Mouse (Mus musculus) C2C12 (cell line): ENCODE measurements around the gene Bcl2l1. TPM values are rescaled to one million over a fixed set of nuclear protein-coding genes. Genes with fewer than 3 reads are reported as not detected.

Experiments used
- H3K27me3 ChIP-seq: one replicate; pipeline ENCODE4 v1.6.1; 2011; ENCODE audit not compliant: control insufficient read depth, insufficient read depth, insufficient read length
- H3K36me3 ChIP-seq: one replicate; pipeline ENCODE4 v1.6.1; 2011; ENCODE audit not compliant: control insufficient read depth, insufficient read depth
- H3K4me3 ChIP-seq: one replicate; pipeline ENCODE4 v1.5.1; 2011; ENCODE audit warnings: mild to moderate bottlenecking, control low read depth; ENCODE audit not compliant: poor library complexity, insufficient read depth, severe bottlenecking
- H3K79me2 ChIP-seq: one replicate; pipeline ENCODE4 v1.6.1; 2011; ENCODE audit not compliant: control insufficient read depth, insufficient read depth
- H3K79me3 ChIP-seq: one replicate; pipeline ENCODE4 v1.6.1; 2011; ENCODE audit warnings: low read depth, control low read depth
- H3ac ChIP-seq: one replicate; pipeline ENCODE3; 2011; ENCODE audit warnings: low read depth; ENCODE audit not compliant: control insufficient read depth, insufficient read length
- CEBPB ChIP-seq: IDR thresholded peaks from one replicate; pipeline ENCODE4 v1.6.1; 2011; ENCODE audit warnings: low read depth, mild to moderate bottlenecking, control low read depth, moderate library complexity
- CTCF ChIP-seq: IDR thresholded peaks from one replicate; pipeline ENCODE4 v1.5.1; 2011; ENCODE audit not compliant: control insufficient read depth, insufficient read depth, insufficient read length
- FOSL1 ChIP-seq: IDR thresholded peaks from one replicate; pipeline ENCODE4 v1.8.0; 2011; ENCODE audit warnings: mild to moderate bottlenecking, low read length; ENCODE audit not compliant: poor library complexity, insufficient read depth, severe bottlenecking
- MAX ChIP-seq: IDR thresholded peaks from one replicate; pipeline ENCODE4 v1.6.1; 2011; ENCODE audit warnings: mild to moderate bottlenecking, control low read depth
- MYOD1 ChIP-seq: IDR thresholded peaks from one replicate; pipeline ENCODE4 v1.6.1; 2011; ENCODE audit warnings: low read depth; ENCODE audit not compliant: control insufficient read depth, insufficient read length
- MYOG ChIP-seq: IDR thresholded peaks from one replicate; pipeline ENCODE4 v1.6.1; 2011; ENCODE audit not compliant: control insufficient read depth, insufficient read length; ENCODE audit errors: extremely low read depth
- USF1 ChIP-seq: IDR thresholded peaks from one replicate; pipeline ENCODE4 v1.6.1; 2011; ENCODE audit warnings: low read depth, mild to moderate bottlenecking, control low read depth, moderate library complexity
- polyA plus RNA-seq: library from polyadenylated mRNA; unstranded; fragments of >200 nt; fragmentation: generic; extraction: Trizol; gene quantifications from one replicate; pipeline ENCODE4 v1.2.1, GENCODE M21; 2012; ENCODE audit warnings: missing spikeins

Gene Bcl2l1
- polyA plus RNA-seq, 1 experiment: 67.3 TPM

DNA sequence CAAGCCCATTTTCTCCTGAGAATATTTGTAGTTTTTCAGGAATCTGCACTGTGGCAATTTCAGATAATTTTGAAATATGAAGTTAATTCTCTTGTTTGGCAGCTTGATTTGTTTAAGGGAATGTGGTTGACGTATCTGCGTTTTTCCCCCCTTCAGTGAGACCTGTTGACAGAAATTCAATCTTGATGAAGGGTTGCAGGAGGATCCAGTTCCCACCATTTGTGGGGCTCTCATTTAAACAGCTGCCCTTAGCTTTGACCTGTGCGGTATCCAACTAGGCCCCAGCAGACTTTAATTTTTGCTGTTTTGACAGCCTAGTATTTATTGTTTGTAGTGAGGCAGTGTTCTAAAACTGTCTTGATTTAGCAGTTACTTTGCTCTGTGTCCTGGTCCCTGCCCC lies 28.0 kb upstream of the Bcl2l1 start:
- peaks cover 95% of the 10 kb centered on the region for H3K79me2 ChIP-seq
- peaks cover 19% of the 10 kb centered on the region for H3K79me3 ChIP-seq
- no peak overlapping the region for H3K4me3 ChIP-seq
- no peak for TF ChIP-seq MYOD1
- TF ChIP-seq CEBPB: no peak
- no peak for TF ChIP-seq CTCF
- no peak for TF ChIP-seq MAX
- TF ChIP-seq USF1: no peak
- TF ChIP-seq MYOG: no peak
- no peak for TF ChIP-seq FOSL1
- H3ac ChIP-seq: no peak overlapping the region
- H3K36me3 ChIP-seq: peaks cover 94% of the 10 kb centered on the region
- no peaks in the 10 kb centered on the region for H3K27me3 ChIP-seq

DNA sequence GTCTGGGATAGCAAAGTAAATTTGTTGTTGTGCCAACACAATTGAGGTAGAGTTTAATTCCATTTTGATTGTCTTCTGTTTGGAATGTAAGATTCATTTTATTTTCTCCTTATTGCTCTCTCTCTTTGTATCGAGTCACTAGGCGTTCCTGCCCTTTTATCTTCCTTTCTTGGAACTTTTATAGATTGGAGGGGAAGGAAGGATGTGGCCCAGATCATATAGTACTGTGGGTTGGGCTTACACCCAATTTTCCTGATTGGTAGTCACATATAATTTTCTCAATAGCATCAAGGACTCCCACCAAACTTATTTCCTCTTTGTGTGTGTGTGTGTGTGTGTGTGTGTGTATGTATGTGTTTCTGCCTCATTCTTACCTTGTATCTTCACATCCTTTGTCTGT lies 16.9 kb upstream of the Bcl2l1 start:
- TF ChIP-seq CTCF (no peak), USF1 (no peak), MYOD1 (no peak)
- H3K27me3 ChIP-seq: no peaks in the 10 kb centered on the region
- peak overlapping the region; percentile 89 for H3K4me3 ChIP-seq
- H3K36me3 ChIP-seq: peaks cover 43% of the 10 kb centered on the region
- H3K79me3 ChIP-seq: peaks cover 54% of the 10 kb centered on the region
- H3K79me2 ChIP-seq: peaks cover 57% of the 10 kb centered on the region
- H3ac ChIP-seq: peak overlapping the region; percentile 92

DNA sequence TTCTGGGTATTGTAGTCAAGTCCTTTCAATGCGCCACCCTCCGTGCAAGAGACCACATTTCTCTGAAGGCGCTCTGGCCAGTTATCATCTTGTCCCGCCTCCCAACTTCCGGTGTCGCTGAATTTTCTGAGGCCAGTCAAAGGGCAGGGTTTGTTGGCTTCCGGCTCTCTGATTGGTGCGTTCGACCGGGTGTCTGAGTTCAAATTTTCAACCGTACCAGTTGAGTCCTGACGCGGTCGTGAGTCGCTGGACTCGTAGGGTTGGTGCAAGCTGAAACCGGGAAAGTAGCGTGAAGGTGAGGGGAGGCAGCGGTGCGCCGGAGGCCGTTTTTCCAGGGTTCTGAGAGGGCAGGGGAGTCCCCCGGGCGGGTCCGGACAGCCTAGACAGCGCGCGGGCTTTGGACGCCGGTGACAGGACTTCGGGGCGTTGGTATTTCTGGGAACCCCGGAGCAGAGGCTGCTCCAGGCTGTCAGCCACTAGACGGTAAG lies 16.3 kb upstream of the Bcl2l1 start, which contains the start of gene Tpx2:
Gene Tpx2, plus strand, starts transcription at position 150 of the 488 bp plus-strand sequence.
- peaks cover 48% of the 10 kb centered on the region for H3K79me3 ChIP-seq
- peak within 1 kb of the TSS; percentile 92 for H3ac ChIP-seq
- H3K79me2 ChIP-seq: peaks cover 51% of the 10 kb centered on the region
- H3K36me3 ChIP-seq: peaks cover 37% of the 10 kb centered on the region
- H3K4me3 ChIP-seq: peak within 1 kb of the TSS; percentile 89
- no peaks in the 10 kb centered on the region for H3K27me3 ChIP-seq
- TF ChIP-seq CEBPB (no peak), MAX (no peak), MYOG (no peak), CTCF (no peak), USF1 (no peak), FOSL1 (no peak), MYOD1 (no peak)

DNA sequence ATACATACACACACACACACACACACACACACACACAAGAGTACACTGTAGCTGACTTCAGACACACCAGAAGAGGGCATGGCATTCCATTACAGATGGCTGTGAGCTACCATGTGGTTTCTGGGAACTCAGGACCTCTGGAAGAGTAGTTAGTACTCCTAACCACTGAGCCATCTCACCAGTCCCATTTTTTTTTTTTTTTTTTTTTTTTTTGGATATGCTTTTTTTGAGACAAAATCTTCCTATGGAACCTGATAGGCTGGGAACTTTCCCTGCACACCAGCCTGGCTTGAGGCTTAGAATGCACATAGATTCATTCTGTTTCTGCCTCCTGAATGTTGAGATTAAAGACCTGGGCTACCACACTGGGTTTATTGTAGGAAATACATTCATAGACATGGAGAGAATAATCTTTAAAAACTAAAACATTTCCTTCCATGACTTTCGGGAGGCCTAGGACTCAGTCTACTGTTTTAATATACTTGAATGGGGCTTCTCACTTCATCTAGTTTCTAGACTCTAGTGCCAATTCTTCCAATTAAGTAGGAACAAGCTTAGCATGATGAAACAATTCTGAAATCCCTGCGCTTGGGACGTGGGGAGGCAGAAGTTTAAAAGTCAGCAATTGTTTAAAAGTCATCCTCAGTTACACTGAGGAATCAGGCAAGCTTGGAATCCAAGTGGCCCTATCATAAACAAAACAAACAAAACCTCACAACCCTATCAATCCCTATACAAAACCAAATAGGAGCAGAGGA lies 15.7 kb upstream of the Bcl2l1 start:
- Histone ChIP-seq H3K79me3 (peaks cover 42% of the 10 kb centered on the region), H3K36me3 (peaks cover 30% of the 10 kb centered on the region), H3K4me3 (no peak overlapping the region), H3K27me3 (no peaks in the 10 kb centered on the region), H3ac (no peak overlapping the region), H3K79me2 (peaks cover 44% of the 10 kb centered on the region)
- no peak for TF ChIP-seq CEBPB
- TF ChIP-seq MAX: no peak
- no peak for TF ChIP-seq FOSL1
- no peak for TF ChIP-seq MYOG
- TF ChIP-seq USF1: no peak
- TF ChIP-seq CTCF: no peak
- TF ChIP-seq MYOD1: no peak

DNA sequence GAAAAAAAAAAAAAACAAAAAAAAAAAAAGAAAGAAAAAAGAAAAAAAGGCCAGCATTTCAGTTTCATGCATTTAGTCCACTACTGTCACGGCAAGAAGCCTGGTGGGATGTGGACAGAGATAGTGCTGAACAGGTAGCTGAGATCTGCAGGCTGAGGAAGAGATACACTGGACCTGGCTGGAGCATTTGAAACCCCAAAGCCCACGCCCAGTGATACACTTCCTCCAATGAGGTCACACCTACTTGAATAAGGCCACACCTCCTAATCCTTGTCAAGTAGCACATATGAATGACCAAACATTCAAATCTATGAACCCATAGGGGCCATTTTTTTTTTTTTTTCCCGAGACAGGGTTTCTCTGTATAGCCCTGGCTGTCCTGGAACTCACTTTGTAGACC lies 11.2 kb upstream of the Bcl2l1 start:
- no peak overlapping the region for H3ac ChIP-seq
- no peaks in the 10 kb centered on the region for H3K79me3 ChIP-seq
- no peaks in the 10 kb centered on the region for H3K79me2 ChIP-seq
- H3K36me3 ChIP-seq: no peaks in the 10 kb centered on the region
- no peak for TF ChIP-seq USF1
- TF ChIP-seq CTCF: no peak
- no peak for TF ChIP-seq MAX
- no peak for TF ChIP-seq CEBPB
- H3K27me3 ChIP-seq: no peaks in the 10 kb centered on the region
- no peak overlapping the region for H3K4me3 ChIP-seq

DNA sequence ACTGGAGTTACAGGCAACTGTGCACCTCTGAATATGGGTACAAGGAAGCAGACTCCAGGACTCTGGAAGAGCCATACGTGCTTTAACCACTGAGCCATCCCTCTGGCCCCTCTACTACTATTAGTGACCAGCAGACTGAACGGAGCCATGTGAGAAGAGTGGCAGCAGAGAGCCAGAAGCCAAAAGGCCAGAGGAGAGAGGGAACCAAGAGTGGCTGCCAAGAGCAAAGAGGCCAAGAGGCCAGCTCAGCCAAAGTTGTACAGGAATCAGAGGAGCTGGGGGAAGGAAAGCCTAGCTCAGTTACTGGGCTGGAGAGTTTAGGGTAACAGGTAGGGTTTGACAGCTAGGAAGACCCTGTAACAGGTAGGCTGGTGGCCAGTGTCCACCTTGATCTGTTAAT lies 7.7 kb upstream of the Bcl2l1 start:
- TF ChIP-seq MAX: no peak
- no peak for TF ChIP-seq CTCF
- TF ChIP-seq MYOD1: no peak
- no peak for TF ChIP-seq USF1
- TF ChIP-seq MYOG: no peak
- TF ChIP-seq FOSL1: no peak
- no peak for TF ChIP-seq CEBPB
- Histone ChIP-seq H3K27me3 (no peaks in the 10 kb centered on the region), H3ac (no peak overlapping the region)

More for the DNA sequence above, 7.7 kb upstream of the Bcl2l1 start:
- Histone ChIP-seq H3K79me2 (no peaks in the 10 kb centered on the region), H3K4me3 (no peak overlapping the region), H3K36me3 (no peaks in the 10 kb centered on the region), H3K79me3 (no peaks in the 10 kb centered on the region)
